Comparison of ENCODE assay signal across 8 mouse cellular contexts in genomic region chr17:32284262-32285137, GRCm38 (mm10). TPM values are rescaled to one million over a fixed set of nuclear protein-coding genes. Genes with fewer than 3 reads are reported as not detected.
DNase-seq lines count a peak whose midpoint lies in the region; ATAC-seq and TF ChIP-seq lines count a peak whose summit lies in the region.

Gene Brd4 (minus strand): TSS chr17:32284722.

- H3K36me3 ChIP-seq in E14TG2a.4 (ENCODE audit: insufficient read depth, low read length), result no peaks in the 10 kb centered on the region; the same call in 1 of the 2 replicates
- H3K36me3 ChIP-seq in forebrain, embryonic 13.5 days (ENCODE audit: poor library complexity, severe bottlenecking), result no peaks in the 10 kb centered on the region
- no peaks in the 10 kb centered on the region for H3K36me3 ChIP-seq in liver, postnatal 0 days (replicated peaks; ENCODE audit: insufficient read depth, low read length)
- H3K36me3 ChIP-seq in neural tube, embryonic 14.5 days (ENCODE audit: control insufficient read depth, insufficient read depth, low read length), result no peaks in the 10 kb centered on the region

- TF ChIP-seq EP300 in liver, postnatal 0 days (IDR thresholded peaks at IDR 0.05; ENCODE audit: low read depth), result no peak

- WGBS in forebrain, embryonic 13.5 days, result under 1% methylated on average over 56 of the region's 100 CpGs
- WGBS in large intestine, adult 2 months, result under 1% methylated on average over 90 of the region's 100 CpGs
- WGBS in liver, postnatal 0 days (ENCODE audit: insufficient replicate concordance), result under 1% methylated on average over 60 of the region's 100 CpGs
- under 1% methylated on average over 64 of the region's 100 CpGs for WGBS in neural tube, embryonic 14.5 days

- peaks cover 53% of the 10 kb centered on the region for H3K4me1 ChIP-seq in E14TG2a.4 (replicated peaks; ENCODE audit: low read depth, low read length)
- peaks cover 34% of the 10 kb centered on the region for H3K4me1 ChIP-seq in forebrain, embryonic 13.5 days
- H3K4me1 ChIP-seq in liver, postnatal 0 days (ENCODE audit: insufficient read depth), result peaks cover 25% of the 10 kb centered on the region
- H3K4me1 ChIP-seq in neural tube, embryonic 14.5 days (ENCODE audit: control insufficient read depth, insufficient read depth, low read length), result peaks cover 14% of the 10 kb centered on the region

- no peaks in the 10 kb centered on the region for H3K27me3 ChIP-seq in E14TG2a.4 (ENCODE audit: insufficient read depth, low read length)
- no peaks in the 10 kb centered on the region for H3K27me3 ChIP-seq in forebrain, embryonic 13.5 days
- no peaks in the 10 kb centered on the region for H3K27me3 ChIP-seq in liver, postnatal 0 days (ENCODE audit: insufficient read depth, low read length)
- H3K27me3 ChIP-seq in neural tube, embryonic 14.5 days (ENCODE audit: control insufficient read depth, insufficient read depth, low read length), result no peaks in the 10 kb centered on the region

- no peak for TF ChIP-seq CTCF in E14TG2a.4 (conservative IDR thresholded peaks at IDR 0.05; ENCODE audit: low read length)
- no peak for TF ChIP-seq CTCF in liver, postnatal 0 days (IDR thresholded peaks at IDR 0.05; ENCODE audit: low read depth)

- H3K4me3 ChIP-seq in E14TG2a.4 (replicated peaks; ENCODE audit: low read length), result peak within 1 kb of the TSS; percentile 99
- H3K4me3 ChIP-seq in forebrain, embryonic 13.5 days, result peak within 1 kb of the TSS; percentile 98
- H3K4me3 ChIP-seq in liver, postnatal 0 days (ENCODE audit: low read depth, low read length), result peak within 1 kb of the TSS; percentile 99
- H3K4me3 ChIP-seq in neural tube, embryonic 14.5 days (ENCODE audit: low read depth, low read length), result peak within 1 kb of the TSS; percentile 92

- intact Hi-C loops in heart, postnatal 10 days (cut with DNase I), result loop anchor here (10.0 kb wide), 1 partner anchor 50 kb away; no protein-coding TSS in a partner anchor

- peak within 1 kb of the TSS; percentile 82 for H3K4me2 ChIP-seq in forebrain, embryonic 13.5 days
- H3K4me2 ChIP-seq in liver, postnatal 0 days (ENCODE audit: low read depth, low read length), result peak within 1 kb of the TSS; percentile 72
- peak within 1 kb of the TSS; percentile 84 for H3K4me2 ChIP-seq in neural tube, embryonic 14.5 days (ENCODE audit: low read depth, low read length)

- peak; percentile 76 for DNase-seq in c-Kit-positive CD71-positive TER-119-positive erythroid progenitor cells, embryonic 14.5 days (ENCODE audit: low spot score)
- peak; percentile 93 to 94 for DNase-seq in heart, postnatal 10 days
- DNase-seq in large intestine, adult 2 months (ENCODE audit: low read depth, low spot score), result peak; percentile 70
- DNase-seq in liver, postnatal 0 days, result peak; percentile 95
- peak; percentile 91 for DNase-seq in testis, postnatal 10 days (ENCODE audit: low spot score)

- H3K27ac ChIP-seq in forebrain, embryonic 13.5 days, result peak within 1 kb of the TSS; percentile 100
- H3K27ac ChIP-seq in liver, postnatal 0 days (ENCODE audit: low read depth), result peak within 1 kb of the TSS; percentile 100
- H3K27ac ChIP-seq in neural tube, embryonic 14.5 days (ENCODE audit: low read depth, low read length), result peak within 1 kb of the TSS; percentile 100

- no peaks in the 10 kb centered on the region for H3K9me3 ChIP-seq in E14TG2a.4 (ENCODE audit: low read length)
- H3K9me3 ChIP-seq in forebrain, embryonic 13.5 days (replicated peaks), result no peaks in the 10 kb centered on the region
- no peaks in the 10 kb centered on the region for H3K9me3 ChIP-seq in liver, postnatal 0 days (ENCODE audit: low read length)
- no peaks in the 10 kb centered on the region for H3K9me3 ChIP-seq in neural tube, embryonic 14.5 days (ENCODE audit: control insufficient read depth, low read length)

- H3K9ac ChIP-seq in forebrain, embryonic 13.5 days, result peak within 1 kb of the TSS; percentile 96
- H3K9ac ChIP-seq in liver, postnatal 0 days (replicated peaks), result peak within 1 kb of the TSS; percentile 98
- peak within 1 kb of the TSS; percentile 96 for H3K9ac ChIP-seq in neural tube, embryonic 14.5 days (replicated peaks; ENCODE audit: low read depth, low read length)

- ATAC-seq in forebrain, embryonic 13.5 days, result peak; percentile 94
- ATAC-seq in liver, postnatal 0 days, result peak; percentile 91
- peak; percentile 92 for ATAC-seq in neural tube, embryonic 14.5 days (ENCODE audit: low read depth)

RNA-seq across cellular contexts. Expression of gene Brd4, which starts in this region (rescaled TPM):
- 84.5 and 87.1 TPM in 2 replicates for polyA plus RNA-seq in forebrain, embryonic 13.5 days (2015; fragmentation: Nextera tagmentation; extraction: Ambion mirVana)
- total RNA-seq in heart, postnatal 10 days (2021), result 10 to 100 TPM; 75.4 to 77.0 TPM
- 27.9 and 32.5 TPM in 2 replicates for polyA plus RNA-seq in large intestine, adult 2 months (2012; rRNA removed)
- polyA plus RNA-seq in liver, postnatal 0 days (2015; fragmentation: Nextera tagmentation; extraction: Ambion mirVana), result 20.2 and 20.7 TPM in 2 replicates
- polyA plus RNA-seq in neural tube, embryonic 14.5 days (2014; fragmentation: Nextera tagmentation; extraction: Ambion mirVana), result 82.2 and 89.5 TPM in 2 replicates

Comparison
In these comparisons a context has a peak if more than half of its experiments do, and no peak if none do; other contexts are left out.
1. Peak in every context shown above with its lines: DNase-seq, ATAC-seq, H3K4me3 ChIP-seq and H3K27ac ChIP-seq.